Mouse (Mus musculus) testis, adult 2 months (tissue): ENCODE results near the gene Ntsr1. TPM values are rescaled to one million over a fixed set of nuclear protein-coding genes. Genes with fewer than 3 reads are reported as not detected.
A peak's percentile ranks its signal among the peaks of the same experiment; 100 is the strongest.

Source experiments
- H3K27ac ChIP-seq: fragments of 200-500 bp; 2 replicates; pipeline ENCODE4 v1.5.1; 2012; ENCODE audit warnings: low read depth, low read length; ENCODE audit not compliant: control insufficient read depth, insufficient read depth
- H3K27me3 ChIP-seq: fragments of 200-500 bp; 2 replicates; pipeline ENCODE4 v1.6.1; 2012; ENCODE audit warnings: mild to moderate bottlenecking, low read length, moderate library complexity; ENCODE audit not compliant: control insufficient read depth, insufficient read depth
- H3K36me3 ChIP-seq: fragments of 200-500 bp; 2 replicates; pipeline ENCODE4 v1.6.1; 2012; ENCODE audit warnings: mild to moderate bottlenecking, low read length; ENCODE audit not compliant: control insufficient read depth, insufficient read depth
- H3K4me1 ChIP-seq: fragments of 200-500 bp; 2 replicates; pipeline ENCODE4 v1.6.1; 2012; ENCODE audit warnings: low read length; ENCODE audit not compliant: control insufficient read depth, insufficient read depth
- H3K4me3 ChIP-seq: fragments of 200-500 bp; 2 replicates; pipeline ENCODE4 v1.5.1; 2012; ENCODE audit warnings: low read depth, mild to moderate bottlenecking, low read length, moderate library complexity, mixed read lengths; ENCODE audit not compliant: control insufficient read depth
- CTCF ChIP-seq: fragments of 200-500 bp; IDR thresholded peaks from 2 replicates; pipeline ENCODE4 v1.5.1; 2012; ENCODE audit warnings: low read depth, mild to moderate bottlenecking, inconsistent platforms, low read length, moderate library complexity; ENCODE audit not compliant: control insufficient read depth, insufficient read depth, insufficient replicate concordance
- POLR2A ChIP-seq: fragments of 200-500 bp; IDR thresholded peaks from 2 replicates; pipeline ENCODE4 v1.6.1; 2012; ENCODE audit warnings: low read depth, mild to moderate bottlenecking, inconsistent platforms, low read length, moderate library complexity; ENCODE audit not compliant: control insufficient read depth
- polyA plus RNA-seq: library from polyadenylated mRNA; depleted of rRNA; stranded (reverse); fragments of >200 nt; gene quantifications from 2 replicates; pipeline ENCODE4 v1.2.3, GENCODE M21; 2012

Ntsr1 gene
- polyA plus RNA-seq, 1 experiment, result 0.43 TPM

DNA sequence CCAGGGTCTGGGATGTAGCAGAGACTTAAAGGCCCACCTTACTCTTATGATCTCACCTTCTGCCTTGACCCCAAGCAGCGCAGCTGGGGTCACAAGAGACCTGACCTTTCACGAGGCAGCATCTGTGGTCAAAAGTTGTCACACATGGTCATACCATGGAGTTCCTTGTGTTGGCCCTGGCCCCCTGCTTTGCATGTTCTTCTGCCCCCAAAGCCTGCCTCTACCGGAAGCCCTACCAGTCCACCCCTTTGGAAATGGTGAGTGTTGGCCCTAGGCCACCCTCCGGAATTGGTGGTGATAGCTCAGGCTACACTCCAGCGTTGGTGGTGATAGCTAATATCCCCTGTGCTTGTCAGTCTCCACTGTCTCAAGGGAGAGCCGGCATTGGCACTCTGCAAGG, 63.5 kb downstream of the Ntsr1 start:
- no peaks in the 10 kb centered on the region for H3K36me3 ChIP-seq
- no peaks in the 10 kb centered on the region for H3K4me1 ChIP-seq
- no peak overlapping the region for H3K27ac ChIP-seq
- no peaks in the 10 kb centered on the region for H3K27me3 ChIP-seq
- no peak for TF ChIP-seq POLR2A
- no peak for TF ChIP-seq CTCF
- H3K4me3 ChIP-seq, result no peak overlapping the region

DNA sequence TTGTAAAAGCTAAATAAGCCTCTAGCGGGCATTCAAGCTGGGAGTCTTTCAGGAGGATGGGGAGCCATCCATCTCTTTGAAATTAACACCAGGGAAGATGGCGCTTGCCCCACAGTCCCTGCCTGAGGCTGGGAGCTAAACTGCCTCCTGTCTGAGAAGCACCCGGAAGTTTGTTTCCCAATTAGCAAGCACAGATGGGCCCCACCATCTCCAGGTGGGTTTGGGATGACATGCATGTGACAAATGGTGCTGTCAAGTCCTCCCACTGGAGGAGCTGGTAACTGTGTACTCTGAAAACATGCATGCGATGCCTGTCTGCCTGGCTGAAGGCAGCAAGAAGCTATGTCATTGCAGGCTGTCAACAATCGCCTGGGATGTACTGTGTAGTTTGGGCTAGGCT, 64.1 kb downstream of the Ntsr1 start:
- Histone ChIP-seq H3K36me3 (no peaks in the 10 kb centered on the region), H3K4me1 (no peaks in the 10 kb centered on the region), H3K27ac (no peak overlapping the region), H3K4me3 (no peak overlapping the region), H3K27me3 (no peaks in the 10 kb centered on the region)
- TF ChIP-seq CTCF (no peak), POLR2A (no peak)

- Histone ChIP-seq H3K4me1 (no peaks in the 10 kb centered on the region), H3K27ac (no peak overlapping the region), H3K27me3 (no peaks in the 10 kb centered on the region), H3K4me3 (no peak overlapping the region), H3K36me3 (no peaks in the 10 kb centered on the region)
- TF ChIP-seq POLR2A (no peak), CTCF (peak; percentile 61; the same call in 1 of the 2 replicates)
Observed at GRCm38 (mm10) chr2:180566240-180566913, 66.6 kb downstream of the Ntsr1 start.

DNA sequence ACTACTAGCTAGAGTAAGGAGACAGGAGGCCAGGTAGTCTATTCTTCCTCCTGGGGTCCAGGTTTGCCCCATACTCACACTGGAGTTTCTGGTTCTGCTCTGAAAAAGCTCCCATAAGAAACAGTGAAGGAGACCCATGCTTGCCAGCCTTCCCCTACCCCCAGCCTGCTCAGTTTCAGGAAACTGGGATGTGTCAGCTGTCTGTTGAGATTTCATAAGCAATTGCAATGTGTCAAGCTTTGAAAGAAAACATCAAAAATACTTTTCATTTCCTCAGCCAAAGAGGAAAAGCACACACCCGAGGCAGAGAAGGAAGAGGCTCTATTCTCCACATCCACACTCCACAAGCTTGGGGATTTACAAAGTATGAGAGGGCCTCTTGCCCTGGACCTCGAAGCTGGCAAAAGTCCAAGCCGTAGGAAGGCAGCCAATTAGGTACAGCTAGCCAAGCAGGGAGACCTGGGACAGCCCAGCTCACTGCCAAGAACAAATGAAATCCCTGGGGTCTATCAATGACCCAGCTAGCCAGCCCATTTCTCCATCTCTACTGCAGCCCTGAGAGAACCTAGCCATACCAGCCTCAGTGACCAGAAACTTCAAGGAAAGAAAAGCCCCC, 69.4 kb downstream of the Ntsr1 start:
- Histone ChIP-seq H3K27me3 (no peaks in the 10 kb centered on the region), H3K36me3 (no peaks in the 10 kb centered on the region), H3K4me1 (no peaks in the 10 kb centered on the region), H3K4me3 (no peak overlapping the region), H3K27ac (no peak overlapping the region)
- TF ChIP-seq POLR2A (no peak), CTCF (no peak)

- Histone ChIP-seq H3K36me3 (no peaks in the 10 kb centered on the region), H3K4me1 (no peaks in the 10 kb centered on the region), H3K27ac (no peak overlapping the region), H3K4me3 (no peak overlapping the region), H3K27me3 (no peaks in the 10 kb centered on the region)
- TF ChIP-seq POLR2A, result no peak
- TF ChIP-seq CTCF, result no peak
Observed at GRCm38 (mm10) chr2:180576482-180576881, 76.7 kb downstream of the Ntsr1 start.

DNA sequence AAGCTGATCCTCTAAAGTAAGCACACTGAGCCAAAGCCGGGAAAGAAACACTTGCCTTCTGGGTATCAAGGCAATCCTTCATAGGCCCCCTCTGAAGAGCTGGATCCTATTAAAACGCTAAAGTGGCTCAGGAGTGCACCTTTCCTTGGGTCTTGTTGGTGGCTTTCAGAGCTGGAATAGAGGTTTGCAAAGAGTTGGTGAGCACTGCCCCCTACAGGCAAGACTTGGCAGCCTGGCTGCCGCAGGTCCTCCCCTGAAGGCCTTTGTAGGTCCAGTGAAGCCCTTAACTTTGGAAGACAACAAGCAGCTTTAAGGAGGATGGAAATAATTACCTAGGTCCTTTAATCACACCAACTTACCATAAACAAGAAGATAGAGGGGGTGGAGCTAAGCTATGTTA, 78.9 kb downstream of the Ntsr1 start:
- TF ChIP-seq POLR2A (no peak), CTCF (peak; percentile 80)
- no peak overlapping the region for H3K27ac ChIP-seq
- H3K4me3 ChIP-seq, result peak overlapping the region; percentile 66
- H3K27me3 ChIP-seq, result no peaks in the 10 kb centered on the region
- peaks cover 5% of the 10 kb centered on the region for H3K4me1 ChIP-seq
- H3K36me3 ChIP-seq, result no peaks in the 10 kb centered on the region

DNA sequence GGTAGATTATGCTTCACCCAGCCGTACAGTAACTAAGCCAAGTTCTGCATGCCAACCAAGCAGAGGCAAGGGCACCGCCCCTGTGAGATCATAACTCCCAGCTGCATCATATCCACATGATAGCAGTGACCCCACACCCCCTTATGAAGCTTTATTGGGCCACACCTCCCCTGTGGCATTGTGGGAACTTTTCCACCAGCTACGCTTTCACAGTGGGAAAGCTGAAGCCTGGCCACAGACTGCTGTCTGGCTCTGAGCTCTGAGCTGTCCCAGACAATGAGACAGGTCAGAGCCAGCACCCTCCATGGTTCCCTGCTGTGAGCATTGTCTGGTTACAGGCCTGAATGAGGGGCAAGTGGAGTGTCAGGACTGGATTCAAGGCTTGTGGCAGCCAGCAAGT, 81.2 kb downstream of the Ntsr1 start, which contains the start of gene Mrgbp:
Gene Mrgbp, plus strand, starts transcription at position 303 of the 400 bp plus-strand sequence.
- peak within 1 kb of the TSS; percentile 89 for H3K4me3 ChIP-seq
- no peak within 1 kb of the TSS for H3K27ac ChIP-seq
- H3K36me3 ChIP-seq, result no peaks in the 10 kb centered on the region
- TF ChIP-seq POLR2A (peak; percentile 7; the same call in 1 of the 2 replicates), CTCF (no peak)
- peaks cover 5% of the 10 kb centered on the region for H3K4me1 ChIP-seq
- no peaks in the 10 kb centered on the region for H3K27me3 ChIP-seq
